Mouse (Mus musculus) bone marrow, adult 2 months (tissue): Measurements from ENCODE around the gene Fam169b.

ENCODE experiments used
- CTCF ChIP-seq: fragments of 200-500 bp; IDR thresholded peaks from 2 replicates; pipeline ENCODE4 v1.5.1; 2011; ENCODE audit warnings: low read length, control low read depth; ENCODE audit not compliant: control insufficient read depth, insufficient read depth
- POLR2A ChIP-seq: fragments of 200-500 bp; IDR thresholded peaks from 2 replicates; pipeline ENCODE4 v1.6.1; 2011; ENCODE audit warnings: low read depth, mild to moderate bottlenecking, control low read depth, low read length, borderline replicate concordance; ENCODE audit not compliant: control insufficient read depth

GRCm38 (mm10) chr7:68301160-68301559 lies 27.5 kb downstream of the Fam169b start:
- TF ChIP-seq POLR2A (no peak), CTCF (no peak)
